Mouse (Mus musculus) heart, postnatal 0 days (tissue): Measurements from ENCODE around the gene Zfp626. TPM values are rescaled to one million over a fixed set of nuclear protein-coding genes. Genes with fewer than 3 reads are reported as not detected.
A peak's percentile ranks its signal among the peaks of the same experiment; 100 is the strongest.
"Not testable (repeated sequence)": the region's sequence is repeated elsewhere in the genome, so short reads cannot be mapped to it uniquely, and the experiment has no call there.

Source experiments
- ATAC-seq: fragments of 200-750 bp; cut with Nextera tagmentation; 2 replicates; pipeline ENCODE4 v1.8.0; 2017; ENCODE audit warnings: low read depth, moderate number of reproducible peaks, moderate library complexity; ENCODE audit not compliant: insufficient read depth
- DNase-seq: peaks from one replicate; pipeline ENCODE4 v3.0.0-alpha.2; 2016; ENCODE audit warnings: low spot score
- H3K27ac ChIP-seq: fragments of 300-500 bp; sonication (generic); 2 replicates; pipeline ENCODE4 v1.5.1; 2014; ENCODE audit warnings: low read depth, mild to moderate bottlenecking
- H3K27me3 ChIP-seq: fragments of 300-500 bp; sonication (generic); 2 replicates; pipeline ENCODE4 v1.6.1; 2014; ENCODE audit warnings: low read length, mixed read lengths; ENCODE audit not compliant: control insufficient read depth, insufficient read depth
- H3K36me3 ChIP-seq: fragments of 300-500 bp; sonication (generic); replicated peaks from 2 replicates; pipeline ENCODE4 v1.6.1; 2014; ENCODE audit warnings: low read length, mixed read lengths; ENCODE audit not compliant: control insufficient read depth, insufficient read depth
- H3K4me1 ChIP-seq: fragments of 300-500 bp; sonication (generic); 2 replicates; pipeline ENCODE4 v1.6.1; 2014; ENCODE audit warnings: antibody characterized with exemption; ENCODE audit not compliant: control insufficient read depth, insufficient read depth
- H3K4me2 ChIP-seq: fragments of 300-500 bp; sonication (generic); 2 replicates; pipeline ENCODE4 v1.6.1; 2014; ENCODE audit warnings: low read depth, mild to moderate bottlenecking, low read length, moderate library complexity
- H3K4me3 ChIP-seq: fragments of 300-500 bp; sonication (generic); 2 replicates; pipeline ENCODE4 v1.5.1; 2014; ENCODE audit warnings: low read depth, low read length
- H3K9ac ChIP-seq: fragments of 300-500 bp; sonication (generic); replicated peaks from 2 replicates; pipeline ENCODE4 v1.6.1; 2014; ENCODE audit warnings: low read depth, low read length, mixed read lengths
- H3K9me3 ChIP-seq: fragments of 300-500 bp; sonication (generic); replicated peaks from 2 replicates; pipeline ENCODE4 v1.6.1; 2016; ENCODE audit warnings: low read length; ENCODE audit not compliant: control insufficient read depth
- CTCF ChIP-seq: IDR thresholded peaks from 2 replicates; pipeline ENCODE4 v1.5.1; 2016; ENCODE audit warnings: antibody characterized with exemption, control low read depth, low read depth
- EP300 ChIP-seq: IDR thresholded peaks from 2 replicates; pipeline ENCODE4 v1.6.1; 2016; ENCODE audit warnings: antibody characterized with exemption, low read depth
- WGBS: fragments of 180-500 bp; shearing (Covaris S2); extraction: QIAGEN DNeasy Blood & Tissue Kit; methylation state at CpG from one replicate; pipeline ENCODE4 v1.1.7; 2014; 5-methylcytosine and 5-hydroxymethylcytosine counted together
- polyA plus RNA-seq: library from polyadenylated mRNA; unstranded; fragments of >200 nt; fragmentation: Nextera tagmentation; extraction: Ambion mirVana; gene quantifications from 2 replicates; pipeline ENCODE4 v1.2.1, GENCODE M21; 2015
- total RNA-seq: library from RNA; depleted of rRNA; stranded (reverse); fragments of >200 nt; gene quantifications from 2 replicates; pipeline ENCODE4 v1.2.3, GENCODE M21; 2014; ENCODE audit warnings: low replicate concordance

Zfp626 gene
- total and polyA plus RNA-seq, 2 experiments from 2014 or later = 1.0 to 2.6 TPM

GRCm38 (mm10) chr7:27839596-27839995 lies 32.6 kb downstream of the Zfp626 start:
- Histone ChIP-seq H3K4me1 (no peaks in the 10 kb centered on the region), H3K4me3 (no peak overlapping the region), H3K27me3 (no peaks in the 10 kb centered on the region), H3K9ac (no peak overlapping the region), H3K27ac (no peak overlapping the region), H3K9me3 (no peaks in the 10 kb centered on the region), H3K4me2 (no peak overlapping the region), H3K36me3 (peaks cover 1% of the 10 kb centered on the region; the same call in 1 of the 2 replicates)
- TF ChIP-seq EP300 (no peak), CTCF (no peak)
- WGBS = 94% methylated on average over 7 of the region's 7 CpGs
- DNase-seq (no peak), ATAC-seq (no peak)

DNA sequence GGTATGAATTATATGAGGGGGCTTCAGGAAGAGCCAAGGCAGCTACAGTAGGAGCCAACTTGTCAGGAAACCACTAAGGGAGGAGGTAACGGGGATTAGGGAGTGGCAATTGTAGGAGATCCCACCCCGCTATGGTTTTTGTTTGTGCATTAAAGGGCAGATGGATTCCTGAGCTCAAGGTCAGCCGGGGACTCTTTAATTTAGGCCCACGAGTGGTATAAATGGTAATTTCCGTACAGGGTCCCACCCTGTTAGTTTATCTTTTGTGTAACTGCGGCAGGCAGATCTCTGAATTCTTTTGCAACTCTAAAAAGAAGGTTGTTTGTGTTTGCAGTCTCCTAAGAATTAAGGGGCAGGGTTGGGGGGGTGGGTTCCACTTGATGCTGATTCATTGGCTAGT lies 33.1 kb downstream of the Zfp626 start:
- DNase-seq = no peak
- no peaks in the 10 kb centered on the region for H3K9me3 ChIP-seq
- H3K4me2 ChIP-seq = no peak overlapping the region
- no peak overlapping the region for H3K27ac ChIP-seq
- H3K9ac ChIP-seq = no peak overlapping the region
- H3K4me3 ChIP-seq = no peak overlapping the region
- H3K4me1 ChIP-seq = no peaks in the 10 kb centered on the region
- no peaks in the 10 kb centered on the region for H3K27me3 ChIP-seq
- H3K36me3 ChIP-seq = peaks cover 6% of the 10 kb centered on the region
- no peak for ATAC-seq
- 87% methylated on average over 6 of the region's 6 CpGs for WGBS
- TF ChIP-seq CTCF (no peak), EP300 (no peak)

DNA sequence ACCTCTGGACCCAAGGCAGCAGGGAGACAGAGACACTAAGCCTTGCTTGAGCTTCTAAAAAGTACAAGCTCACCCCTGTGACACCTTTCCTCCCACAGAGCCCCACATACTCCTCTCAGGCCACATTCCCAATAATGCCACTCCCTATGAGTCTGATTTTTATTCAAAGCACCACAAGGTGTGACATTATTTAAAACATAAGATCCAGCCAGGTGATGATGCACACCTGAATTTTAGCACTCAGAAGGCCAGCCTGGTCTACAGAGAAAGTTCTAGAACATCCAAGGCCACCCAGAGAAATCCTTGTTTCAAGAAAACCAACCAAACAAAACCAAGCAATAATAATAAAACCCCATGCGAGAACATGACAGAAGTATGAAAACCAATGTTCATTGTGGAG lies 50.2 kb downstream of the Zfp626 start, which contains the start of gene Zfp607a:
Gene Zfp607a, plus strand, starts transcription at position 301 of the 400 bp plus-strand sequence.
- 100% methylated on average over 1 of the region's 1 CpGs for WGBS
- H3K9ac ChIP-seq = no peak within 1 kb of the TSS
- no peak for ATAC-seq
- H3K4me3 ChIP-seq = no peak within 1 kb of the TSS
- DNase-seq = no peak
- no peak within 1 kb of the TSS for H3K27ac ChIP-seq
- H3K4me1 ChIP-seq = peaks cover 6% of the 10 kb centered on the region
- peaks cover 7% of the 10 kb centered on the region for H3K36me3 ChIP-seq
- no peaks in the 10 kb centered on the region for H3K27me3 ChIP-seq
- no peaks in the 10 kb centered on the region for H3K9me3 ChIP-seq
- no peak for TF ChIP-seq CTCF
- H3K4me2 ChIP-seq = no peak within 1 kb of the TSS

DNA sequence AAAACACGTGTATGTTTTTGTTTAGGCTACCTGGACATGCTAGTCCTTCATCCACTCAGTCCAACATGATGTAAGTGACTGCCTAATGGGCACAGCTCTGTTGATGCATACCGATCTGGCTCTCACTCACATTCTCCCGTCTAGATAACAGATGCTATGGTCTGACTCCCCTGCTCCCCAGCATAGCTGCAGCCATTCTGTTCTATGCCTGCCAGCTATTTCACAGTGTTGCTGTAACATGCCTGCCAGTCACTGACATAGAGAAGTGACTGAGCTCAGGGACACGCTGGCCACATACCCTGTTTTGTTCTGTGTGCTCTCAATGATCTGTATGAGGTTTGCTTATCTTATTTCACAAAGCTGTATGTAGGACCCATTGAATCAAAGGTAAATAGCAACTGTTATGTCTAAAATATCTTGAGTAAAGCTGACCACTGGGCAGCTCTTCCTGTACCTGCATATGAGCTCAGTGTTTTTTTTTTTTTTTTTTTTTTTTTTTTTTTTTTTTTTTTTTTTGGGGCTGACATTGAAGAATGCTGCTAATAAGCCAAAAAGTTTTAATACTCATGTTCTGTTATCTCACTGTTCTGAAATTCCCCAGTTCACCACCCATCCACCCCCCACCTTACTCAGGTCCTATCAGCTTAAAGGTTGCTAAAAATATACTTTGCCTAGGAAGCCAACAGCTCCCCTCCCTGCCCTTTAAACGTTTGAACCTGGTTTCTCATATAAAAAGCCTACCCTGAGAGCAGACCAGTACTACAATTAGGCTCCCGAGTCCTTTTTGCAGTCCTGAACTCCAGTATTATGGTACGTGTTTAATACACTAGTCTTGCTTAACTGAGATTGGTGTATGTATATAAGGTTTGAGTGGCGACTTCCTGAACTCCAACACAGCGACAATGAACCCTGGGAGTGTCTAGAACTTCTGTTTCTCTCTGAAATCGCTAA lies 52.6 kb downstream of the Zfp626 start:
- peak; percentile 70 for DNase-seq
- WGBS = 9% methylated on average over 10 of the region's 10 CpGs
- no peak for TF ChIP-seq CTCF
- TF ChIP-seq EP300 = no peak

GRCm38 (mm10) chr7:27860396-27861235 lies 53.6 kb downstream of the Zfp626 start:
- Histone ChIP-seq H3K27me3 (no peaks in the 10 kb centered on the region), H3K9ac (peak overlapping the region; percentile 73), H3K4me3 (peak overlapping the region; percentile 69), H3K36me3 (peaks cover 20% of the 10 kb centered on the region), H3K9me3 (no peaks in the 10 kb centered on the region), H3K4me1 (peaks cover 6% of the 10 kb centered on the region), H3K4me2 (peak overlapping the region; percentile 66), H3K27ac (peak overlapping the region; percentile 87)
- under 1% methylated on average over 22 of the region's 22 CpGs for WGBS
- peak; percentile 92 for ATAC-seq
- TF ChIP-seq CTCF (no peak), EP300 (no peak)
- peak; percentile 85 for DNase-seq

More for the DNA sequence above, 52.6 kb downstream of the Zfp626 start:
- Histone ChIP-seq H3K4me1 (peaks cover 6% of the 10 kb centered on the region), H3K27ac (peak overlapping the region; percentile 87), H3K9me3 (no peaks in the 10 kb centered on the region), H3K36me3 (peaks cover 11% of the 10 kb centered on the region), H3K9ac (peak overlapping the region; percentile 73), H3K4me2 (peak overlapping the region; percentile 66), H3K27me3 (no peaks in the 10 kb centered on the region), H3K4me3 (peak overlapping the region; percentile 69)
- peak; percentile 59 for ATAC-seq

DNA sequence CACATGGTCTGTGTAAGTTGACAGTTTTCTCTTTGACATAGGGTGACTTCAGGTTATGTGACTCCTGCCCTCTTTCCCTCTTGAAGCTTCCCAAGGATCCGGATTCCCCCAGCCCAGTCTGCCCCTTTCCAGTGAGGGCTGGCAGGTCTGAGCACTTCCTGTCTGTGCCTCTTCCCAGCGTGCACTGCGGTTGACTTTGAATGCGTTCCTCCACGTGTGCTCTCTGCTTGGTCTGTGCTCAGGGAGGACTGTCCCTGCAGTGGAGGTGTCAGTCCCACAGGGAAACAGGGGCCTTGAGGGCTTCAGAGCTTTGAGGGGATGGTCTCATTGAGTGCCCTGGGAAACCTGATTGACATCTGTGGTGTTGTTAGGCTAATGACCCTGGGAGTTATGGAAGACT lies 55.6 kb downstream of the Zfp626 start:
- not testable (repeated sequence) for DNase-seq, H3K4me2 ChIP-seq, H3K9ac ChIP-seq, H3K27ac ChIP-seq, H3K27me3 ChIP-seq, H3K4me3 ChIP-seq, ATAC-seq, H3K4me1 ChIP-seq, H3K9me3 ChIP-seq
- H3K36me3 ChIP-seq = peaks cover 32% of the 10 kb centered on the region
- WGBS = 67% methylated on average over 5 of the region's 5 CpGs
